Mouse (Mus musculus) heart, adult 9 months (tissue): ENCODE data around the gene Fkbp1b.
"Not testable (repeated sequence)": the region's sequence is repeated elsewhere in the genome, so short reads cannot be mapped to it uniquely, and the experiment has no call there.

Experiments used
- DNase-seq, 2 experiments: peaks; one replicate each; pipeline ENCODE4 v3.0.0; 2022; ENCODE audit warnings: low spot score in 2 of 2

Fkbp1b gene

GRCm38 (mm10) chr12:4843741-4844140, 2.4 kb upstream of the Fkbp1b start:
- DNase-seq: peak in 1 of 2 experiments; percentile 29

- DNase-seq: peak; percentile 92
Measured at GRCm38 (mm10) chr12:4842890-4843597, 1.7 kb upstream of the Fkbp1b start, which contains the start of gene Wdcp. Wdcp (plus strand) TSS chr12:4843303.

- no peak for DNase-seq
Measured at GRCm38 (mm10) chr12:4842456-4842855, 1.1 kb upstream of the Fkbp1b start.

- DNase-seq: peak in 1 of 2 experiments; percentile 28
Measured at GRCm38 (mm10) chr12:4840741-4841140, 650 bp downstream of the Fkbp1b start.

- DNase-seq: no peak
Measured at GRCm38 (mm10) chr12:4840010-4840409, 1.4 kb downstream of the Fkbp1b start.

- DNase-seq: no peak
Measured at GRCm38 (mm10) chr12:4836959-4837358, 4.4 kb downstream of the Fkbp1b start.

- no peak for DNase-seq
Measured at GRCm38 (mm10) chr12:4827256-4827655, 14.1 kb downstream of the Fkbp1b start.

GRCm38 (mm10) chr12:4817361-4818101, 23.9 kb downstream of the Fkbp1b start, which contains the start of gene Sf3b6:
Sf3b6 (plus strand) TSS chr12:4817544.
- DNase-seq: peak; percentile 96 to 98

GRCm38 (mm10) chr12:4816680-4817360, 24.6 kb downstream of the Fkbp1b start:
- no peak for DNase-seq

GRCm38 (mm10) chr12:4813636-4814035, 27.8 kb downstream of the Fkbp1b start:
- DNase-seq: no peak

GRCm38 (mm10) chr12:4811705-4812104, 29.7 kb downstream of the Fkbp1b start:
- no peak for DNase-seq

GRCm38 (mm10) chr12:4811036-4811435, 30.4 kb downstream of the Fkbp1b start:
- no peak for DNase-seq

- DNase-seq: not testable (repeated sequence)
Measured at GRCm38 (mm10) chr12:4797471-4797870, 43.9 kb downstream of the Fkbp1b start.

- no peak for DNase-seq
Measured at GRCm38 (mm10) chr12:4793718-4794117, 47.7 kb downstream of the Fkbp1b start.

GRCm38 (mm10) chr12:4788128-4788527, 53.3 kb downstream of the Fkbp1b start:
- not testable (repeated sequence) for DNase-seq

GRCm38 (mm10) chr12:4784466-4784865, 56.9 kb downstream of the Fkbp1b start:
- no peak for DNase-seq

- DNase-seq: no peak
Measured at GRCm38 (mm10) chr12:4783598-4783997, 57.8 kb downstream of the Fkbp1b start.
